Mouse (Mus musculus) ES-Bruce4 (cell line): ENCODE measurements around the gene Ccdc134. TPM values are rescaled to one million over a fixed set of nuclear protein-coding genes. Genes with fewer than 3 reads are reported as not detected.

Experiments
- H3K27ac ChIP-seq: 2 replicates; pipeline ENCODE4 v1.5.1; 2012; ENCODE audit warnings: low read length, inconsistent platforms; ENCODE audit not compliant: insufficient read depth
- H3K27me3 ChIP-seq: 2 replicates; pipeline ENCODE4 v1.6.1; 2012; ENCODE audit warnings: mild to moderate bottlenecking, low read length, inconsistent platforms; ENCODE audit not compliant: control insufficient read depth, poor library complexity, insufficient read depth, severe bottlenecking
- H3K36me3 ChIP-seq: 2 replicates; pipeline ENCODE4 v1.6.1; 2012; ENCODE audit warnings: inconsistent platforms, mild to moderate bottlenecking, low read length, moderate library complexity; ENCODE audit not compliant: control insufficient read depth, poor library complexity, insufficient read depth, severe bottlenecking
- H3K4me1 ChIP-seq: one replicate; pipeline ENCODE4 v1.8.1; 2011; ENCODE audit warnings: low read length; ENCODE audit not compliant: control insufficient read depth, insufficient read depth
- H3K4me3 ChIP-seq: 2 replicates; pipeline ENCODE4 v1.5.1; 2011; ENCODE audit warnings: low read depth, mild to moderate bottlenecking, low read length
- H3K9ac ChIP-seq: 2 replicates; pipeline ENCODE4 v1.6.1; 2012; ENCODE audit warnings: low read depth, mild to moderate bottlenecking, inconsistent platforms; ENCODE audit not compliant: poor library complexity, severe bottlenecking
- H3K9me3 ChIP-seq: replicated peaks from 2 replicates; pipeline ENCODE4 v1.6.1; 2012; ENCODE audit warnings: mild to moderate bottlenecking, low read length, inconsistent platforms; ENCODE audit not compliant: control insufficient read depth, poor library complexity, insufficient read depth, severe bottlenecking
- CTCF ChIP-seq: IDR thresholded peaks from one replicate; pipeline ENCODE4 v1.8.1; 2011; ENCODE audit warnings: low read depth, low read length
- EP300 ChIP-seq: IDR thresholded peaks from 2 replicates; pipeline ENCODE4 v1.6.1; 2011; ENCODE audit warnings: low read depth, low read length; ENCODE audit not compliant: insufficient read depth
- POLR2A ChIP-seq: IDR thresholded peaks from one replicate; pipeline ENCODE4 v1.8.1; 2011; ENCODE audit warnings: low read length; ENCODE audit not compliant: insufficient read depth
- polyA plus RNA-seq: library from polyadenylated mRNA; stranded (reverse); fragments of >200 nt; gene quantifications from 2 replicates; pipeline ENCODE4 v1.2.4, GENCODE M21; 2011; ENCODE audit warnings: low read depth; ENCODE audit not compliant: missing spikeins, insufficient read depth, insufficient read length

Ccdc134 gene
- polyA plus RNA-seq, 1 experiment: 15.0 TPM

GRCm38 (mm10) chr15:82164496-82164895 lies 36.8 kb downstream of the Ccdc134 start:
- Histone ChIP-seq H3K4me1 (peaks cover 2% of the 10 kb centered on the region), H3K9ac (0 out of 2 replicates have a peak overlapping the region, but pooled peaks have one; percentile 3), H3K9me3 (no peaks in the 10 kb centered on the region), H3K4me3 (peak overlapping the region; percentile 22), H3K36me3 (no peaks in the 10 kb centered on the region), H3K27me3 (no peaks in the 10 kb centered on the region), H3K27ac (peak overlapping the region; percentile 65)
- TF ChIP-seq POLR2A (no peak), EP300 (no peak), CTCF (no peak)

GRCm38 (mm10) chr15:82165332-82166239 lies 37.9 kb downstream of the Ccdc134 start:
- Histone ChIP-seq H3K27ac (0 out of 2 replicates have a peak overlapping the region, but pooled peaks have one; percentile 47), H3K9ac (peak overlapping the region; percentile 42), H3K4me1 (peaks cover 2% of the 10 kb centered on the region), H3K4me3 (no peak overlapping the region), H3K27me3 (no peaks in the 10 kb centered on the region), H3K9me3 (no peaks in the 10 kb centered on the region), H3K36me3 (peaks cover 6% of the 10 kb centered on the region)
- TF ChIP-seq CTCF: peak; percentile 87
- no peak for TF ChIP-seq EP300

- peak overlapping the region; percentile 42 for H3K9ac ChIP-seq
- TF ChIP-seq POLR2A: no peak
- no peak for TF ChIP-seq CTCF
- no peak for TF ChIP-seq EP300
- H3K4me3 ChIP-seq: peak overlapping the region; percentile 30
- H3K27ac ChIP-seq: peak overlapping the region; percentile 47
- H3K36me3 ChIP-seq: peaks cover 6% of the 10 kb centered on the region
- no peaks in the 10 kb centered on the region for H3K27me3 ChIP-seq
- peaks cover 2% of the 10 kb centered on the region for H3K4me1 ChIP-seq
- no peaks in the 10 kb centered on the region for H3K9me3 ChIP-seq
These were observed 38.7 kb downstream of the Ccdc134 start for GRCm38 (mm10) chr15:82166240-82167100.

GRCm38 (mm10) chr15:82167201-82168168 lies 39.8 kb downstream of the Ccdc134 start:
- Histone ChIP-seq H3K36me3 (peaks cover 11% of the 10 kb centered on the region), H3K27ac (peak overlapping the region; percentile 47; the same call in 1 of the 2 replicates), H3K9ac (peak overlapping the region; percentile 42), H3K4me3 (peak overlapping the region; percentile 19; the same call in 1 of the 2 replicates), H3K4me1 (peaks cover 2% of the 10 kb centered on the region), H3K27me3 (no peaks in the 10 kb centered on the region), H3K9me3 (no peaks in the 10 kb centered on the region)
- TF ChIP-seq CTCF (no peak), EP300 (no peak), POLR2A (no peak)

GRCm38 (mm10) chr15:82169671-82170070 lies 41.9 kb downstream of the Ccdc134 start:
- no peak overlapping the region for H3K4me3 ChIP-seq
- H3K36me3 ChIP-seq: peaks cover 23% of the 10 kb centered on the region
- TF ChIP-seq CTCF (no peak), EP300 (no peak), POLR2A (no peak)
- H3K9ac ChIP-seq: no peak overlapping the region
- no peaks in the 10 kb centered on the region for H3K9me3 ChIP-seq
- no peak overlapping the region for H3K27ac ChIP-seq
- H3K27me3 ChIP-seq: no peaks in the 10 kb centered on the region
- peaks cover 2% of the 10 kb centered on the region for H3K4me1 ChIP-seq
